Mouse (Mus musculus) cerebral cortex, adult 2 months (tissue): ENCODE results near the gene Abraxas2.

Experiments
- WGBS: fragments of 180-500 bp; shearing (Covaris S2); methylation state at CpG from one replicate; pipeline ENCODE4 v1.1.7; 2018; 5-methylcytosine and 5-hydroxymethylcytosine counted together

Abraxas2 gene

GRCm38 (mm10) chr7:132898234-132898633 lies 39.2 kb downstream of the Abraxas2 start:
- WGBS, result 93% methylated on average over 2 of the region's 2 CpGs

- 69% methylated on average over 2 of the region's 2 CpGs for WGBS
Measured at GRCm38 (mm10) chr7:132900826-132901531, 42.0 kb downstream of the Abraxas2 start.

- WGBS, result 88% methylated on average over 3 of the region's 3 CpGs
Measured at GRCm38 (mm10) chr7:132903796-132904195, 44.8 kb downstream of the Abraxas2 start.

- WGBS, result 56% methylated on average over 3 of the region's 3 CpGs
Measured at GRCm38 (mm10) chr7:132921971-132922370, 62.9 kb downstream of the Abraxas2 start.

GRCm38 (mm10) chr7:132925227-132925626 lies 66.2 kb downstream of the Abraxas2 start:
- 89% methylated on average over 2 of the region's 2 CpGs for WGBS

- 54% methylated on average over 3 of the region's 3 CpGs for WGBS
Measured at GRCm38 (mm10) chr7:132927201-132927600, 68.2 kb downstream of the Abraxas2 start.

- 85% methylated on average over 5 of the region's 5 CpGs for WGBS
Measured at GRCm38 (mm10) chr7:132930055-132930454, 71.0 kb downstream of the Abraxas2 start.

GRCm38 (mm10) chr7:132930850-132931559 lies 72.0 kb downstream of the Abraxas2 start, which contains the start of gene Zranb1:
TSS of gene Zranb1 (plus strand) at chr7:132931142.
- under 1% methylated on average over 91 of the region's 93 CpGs for WGBS

GRCm38 (mm10) chr7:132931560-132932351 lies 72.7 kb downstream of the Abraxas2 start:
- under 1% methylated on average over 55 of the region's 55 CpGs for WGBS

- WGBS, result 56% methylated on average over 1 of the region's 1 CpGs
Measured at GRCm38 (mm10) chr7:132933331-132933730, 74.3 kb downstream of the Abraxas2 start.
